Mouse (Mus musculus): ENCODE results near the gene Zfp827.

Gene Zfp827

GRCm38 (mm10) chr8:79027977-79028487 lies at the start of gene Zfp827:
Gene Zfp827, plus strand, starts transcription at chr8:79028437.
- DNase-seq (ENCODE audit: low read depth, low spot score), result no peak

DNA sequence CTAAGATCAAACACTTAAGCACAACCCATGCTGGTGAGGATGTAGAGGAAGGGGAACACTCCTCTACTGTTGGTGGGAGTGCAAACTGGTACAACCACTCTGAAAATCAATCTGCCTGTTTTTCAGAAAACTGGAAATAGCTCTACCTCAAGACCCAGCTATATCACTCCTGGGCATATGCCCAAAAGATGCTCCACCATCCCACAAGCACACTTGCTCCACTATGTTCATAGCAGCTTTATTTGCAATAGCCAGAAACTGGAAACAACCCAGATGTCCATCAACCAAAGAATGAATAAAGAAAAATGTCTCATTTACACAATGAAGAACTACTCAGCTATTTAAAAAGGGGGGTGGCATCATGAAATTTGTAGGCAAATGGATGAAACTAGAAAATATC lies 23.9 kb upstream of the Zfp827 start:
- DNase-seq (ENCODE audit: low read depth, low spot score), result peak; percentile 36

DNA sequence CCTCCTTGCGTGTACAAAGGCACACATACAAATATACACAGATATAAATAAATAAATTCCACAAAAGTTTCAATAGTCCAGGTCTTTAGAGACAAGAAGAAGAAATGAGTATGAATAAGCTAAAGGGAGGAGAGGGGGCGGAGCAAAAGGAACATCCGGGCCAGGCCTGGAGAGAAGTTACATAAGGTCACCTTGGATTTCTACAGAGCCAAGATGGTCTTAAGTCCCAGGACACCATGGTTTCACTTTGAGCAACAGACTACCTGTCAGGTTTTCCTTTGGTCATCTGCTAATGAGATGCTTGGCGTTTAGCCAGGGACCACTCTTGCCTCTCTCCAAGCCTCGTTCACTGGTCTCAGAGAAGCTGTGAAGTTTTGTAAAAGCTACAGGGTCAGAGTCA lies 13.2 kb upstream of the Zfp827 start:
- DNase-seq (ENCODE audit: low read depth, low spot score), result no peak

- no peak for DNase-seq (ENCODE audit: low read depth, low spot score)
Measured at GRCm38 (mm10) chr8:79016076-79016475, 12.2 kb upstream of the Zfp827 start.

DNA sequence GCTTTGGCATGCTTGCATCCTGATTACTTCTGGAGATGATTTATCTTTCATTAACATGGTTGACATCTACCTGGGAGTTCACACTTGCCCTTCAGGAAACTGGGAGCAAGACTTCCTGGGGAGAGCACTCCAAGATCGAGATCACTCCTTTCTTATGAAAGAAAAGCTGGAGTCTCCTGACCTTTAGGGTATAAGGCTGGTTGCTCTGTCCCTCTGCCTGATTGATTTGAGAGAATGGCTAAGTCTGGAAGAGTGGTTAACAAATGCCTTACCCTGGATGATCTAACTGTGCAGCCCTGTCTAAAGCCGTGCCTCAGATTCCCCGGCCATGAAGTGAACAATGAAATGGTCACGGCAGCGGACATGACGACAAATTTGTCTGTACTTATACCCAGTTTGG lies 11.7 kb upstream of the Zfp827 start:
- DNase-seq (ENCODE audit: low read depth, low spot score), result no peak

GRCm38 (mm10) chr8:79023922-79024321 lies 4.3 kb upstream of the Zfp827 start:
- DNase-seq (ENCODE audit: low read depth, low spot score), result no peak

DNA sequence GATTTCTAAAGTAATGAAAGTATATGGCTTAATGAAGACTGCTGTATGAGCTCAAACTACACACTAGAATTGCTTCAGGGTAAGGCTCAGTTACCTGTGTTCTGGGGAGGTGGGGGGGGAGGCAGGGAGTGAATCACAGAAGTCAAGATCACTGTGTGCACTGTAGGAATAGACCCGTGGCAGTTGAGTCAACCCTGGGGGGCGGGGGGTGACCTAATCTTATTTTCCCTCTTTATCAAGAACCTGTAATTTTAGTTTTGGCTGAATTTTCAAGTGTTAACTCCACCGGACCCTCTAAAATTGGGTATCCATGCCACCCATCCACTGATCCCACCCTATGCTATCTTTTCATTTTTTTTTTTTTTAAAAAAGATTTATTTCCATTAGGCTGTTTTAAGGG lies 918 bp upstream of the Zfp827 start:
- no peak for DNase-seq (ENCODE audit: low read depth, low spot score)

DNA sequence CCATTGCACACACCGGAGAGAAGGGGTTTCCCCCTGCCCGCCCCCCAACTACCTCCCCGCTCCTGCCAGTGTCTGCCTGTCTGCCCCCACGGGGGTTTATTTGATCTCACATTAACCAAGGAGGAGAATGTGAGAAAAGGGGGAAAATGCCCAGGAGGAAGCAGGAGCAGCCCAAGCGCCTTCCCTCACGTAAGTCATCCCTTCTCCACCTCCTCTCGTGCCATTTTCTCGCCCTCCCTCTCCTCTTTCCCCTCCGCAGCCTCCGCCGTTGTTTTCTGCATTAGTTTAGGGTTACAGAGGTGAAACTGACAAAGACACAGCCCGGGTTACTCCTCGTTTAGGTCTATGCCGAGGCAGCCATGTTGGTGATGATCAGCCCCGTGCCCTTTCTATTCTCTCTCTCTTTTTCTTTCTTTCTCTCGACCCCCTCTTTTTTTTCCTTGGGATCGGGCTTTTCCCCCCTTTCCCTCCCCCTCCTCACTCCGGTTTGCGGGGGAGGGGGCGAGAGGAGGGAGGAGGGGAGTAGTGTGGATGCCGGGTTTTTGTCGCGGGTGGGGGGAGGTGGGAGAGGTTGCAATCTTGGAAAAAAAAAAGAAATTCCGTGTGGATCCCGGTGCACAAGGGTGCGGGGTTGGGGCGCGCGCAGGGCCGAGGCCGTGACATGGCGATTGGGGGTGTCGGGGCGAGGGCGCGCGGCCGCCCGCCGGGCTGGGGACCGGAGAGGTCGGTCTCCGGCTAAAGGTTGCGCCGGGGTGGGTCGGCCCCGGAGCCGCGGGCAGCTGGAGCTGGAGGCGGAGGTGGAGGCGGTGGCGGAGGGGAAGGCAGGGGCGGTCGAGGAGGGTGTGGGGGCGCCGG lies 531 bp downstream of the Zfp827 start:
- DNase-seq (ENCODE audit: low read depth, low spot score), result no peak

DNA sequence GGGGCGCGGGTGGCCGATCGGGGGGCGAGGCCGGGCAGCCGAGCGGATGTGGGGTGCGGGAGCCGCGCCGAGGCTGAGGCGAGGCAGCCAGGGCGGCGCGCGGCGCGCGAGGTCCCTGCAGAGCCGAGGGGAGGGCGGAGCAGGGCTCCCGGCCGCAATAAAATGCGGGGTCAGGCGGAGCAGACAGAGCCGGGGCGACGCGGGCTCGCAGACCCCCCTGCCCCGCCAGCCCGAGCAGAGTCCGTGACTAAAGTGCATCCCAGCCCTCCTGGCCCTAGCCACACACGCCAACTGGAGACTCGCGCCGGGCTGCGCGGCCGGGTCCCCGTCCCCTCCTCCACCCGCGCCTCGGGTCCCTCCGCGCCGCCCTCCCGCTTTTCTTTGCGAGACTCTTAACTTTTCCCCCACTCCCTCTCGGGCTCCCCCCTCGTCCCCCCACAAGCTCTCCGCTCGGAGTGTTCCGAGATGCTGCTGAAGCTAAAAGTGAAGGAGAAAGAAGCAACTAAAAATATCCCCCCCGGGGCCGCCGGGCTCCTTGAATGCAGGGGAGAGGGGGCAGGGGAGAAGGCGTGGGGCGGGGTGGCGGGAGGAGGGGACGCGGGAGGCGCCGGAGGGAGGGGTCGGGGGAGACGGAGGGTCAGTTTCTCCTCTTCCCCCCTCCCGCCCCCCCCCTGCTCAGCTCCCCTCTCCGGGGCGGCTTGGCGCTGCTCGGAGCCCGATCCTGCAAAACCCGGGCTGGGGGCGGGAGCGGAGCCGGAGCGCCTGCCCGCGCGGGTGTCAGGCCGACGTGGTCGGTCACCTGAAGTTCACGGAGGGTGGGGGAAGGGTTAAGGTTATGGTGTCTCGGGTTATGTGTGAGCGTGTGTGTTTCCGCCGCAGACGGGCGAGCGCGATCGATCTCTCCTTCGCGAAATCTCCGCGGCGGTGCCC lies 1.4 kb downstream of the Zfp827 start:
- DNase-seq (ENCODE audit: low read depth, low spot score), result no peak

DNA sequence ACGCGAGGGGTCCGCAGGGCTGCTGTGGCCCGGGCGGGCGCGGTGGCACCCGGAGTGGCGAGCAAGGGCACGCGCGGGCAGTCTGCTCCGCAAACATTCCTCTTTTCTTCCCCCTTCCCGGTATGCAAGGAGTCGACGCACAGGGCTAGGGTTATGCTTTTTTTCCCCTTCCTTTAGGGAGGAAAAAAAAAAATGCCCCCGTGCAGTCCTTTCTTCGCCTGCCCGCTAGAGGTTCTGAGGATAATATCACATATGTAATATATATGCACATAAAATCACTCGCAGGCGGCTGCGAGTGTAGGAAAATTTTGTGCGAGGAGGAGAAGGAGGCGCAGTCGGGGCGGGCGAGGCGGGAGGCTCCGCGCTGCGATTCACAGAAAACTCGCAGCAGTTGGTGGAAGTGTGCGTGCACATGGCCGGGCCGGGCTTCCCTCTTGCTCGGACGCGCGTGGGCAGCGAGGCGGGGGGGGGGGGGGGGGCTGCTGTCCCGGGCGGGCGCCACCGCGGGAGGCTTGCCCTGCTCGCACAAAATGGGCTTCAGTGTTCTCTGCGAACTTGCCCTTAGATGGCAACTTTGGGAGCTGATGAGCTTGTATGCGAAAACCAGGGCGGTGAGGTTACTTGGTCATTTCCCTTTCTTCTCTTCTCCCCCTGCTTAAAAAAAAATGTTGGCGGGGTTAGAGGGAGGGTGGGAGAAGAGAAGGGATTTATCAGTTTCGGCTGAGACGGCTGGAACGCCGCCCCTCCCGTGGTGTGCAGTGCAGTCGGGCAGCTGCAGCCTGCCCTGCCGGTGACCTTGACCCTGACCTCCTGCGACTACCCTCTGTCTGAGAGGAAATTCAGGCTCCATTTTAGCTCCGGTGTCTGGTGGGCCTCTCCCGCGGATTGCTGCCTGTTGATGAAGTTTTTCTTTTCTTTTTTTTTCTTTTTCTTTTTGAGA lies 2.4 kb downstream of the Zfp827 start:
- DNase-seq (ENCODE audit: low read depth, low spot score), result no peak

- no peak for DNase-seq (ENCODE audit: low read depth, low spot score)
Measured at GRCm38 (mm10) chr8:79037532-79037931, 9.3 kb downstream of the Zfp827 start.

DNA sequence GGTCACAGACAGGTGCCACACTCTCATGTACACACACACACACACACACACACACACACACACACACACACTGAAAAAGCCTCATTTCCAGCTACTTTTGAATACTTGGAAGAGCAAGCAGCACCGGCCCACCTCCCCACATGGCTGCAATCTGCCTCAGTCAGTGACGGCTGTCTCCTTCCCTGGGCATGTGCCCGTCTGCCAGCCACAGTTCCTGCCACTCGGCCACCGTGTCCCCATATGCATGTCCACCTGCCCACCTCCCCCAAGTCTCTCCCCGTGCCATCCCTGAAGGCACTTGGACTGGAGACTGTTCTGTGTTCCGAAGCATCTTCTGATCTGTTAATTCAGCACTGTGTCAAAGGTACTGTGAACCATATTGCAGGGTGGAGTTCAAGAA lies 9.8 kb downstream of the Zfp827 start:
- DNase-seq (ENCODE audit: low read depth, low spot score), result no peak

- no peak for DNase-seq (ENCODE audit: low read depth, low spot score)
Measured at GRCm38 (mm10) chr8:79041429-79041828, 13.2 kb downstream of the Zfp827 start.

GRCm38 (mm10) chr8:79042252-79042651 lies 14.0 kb downstream of the Zfp827 start:
- no peak for DNase-seq (ENCODE audit: low read depth, low spot score)

DNA sequence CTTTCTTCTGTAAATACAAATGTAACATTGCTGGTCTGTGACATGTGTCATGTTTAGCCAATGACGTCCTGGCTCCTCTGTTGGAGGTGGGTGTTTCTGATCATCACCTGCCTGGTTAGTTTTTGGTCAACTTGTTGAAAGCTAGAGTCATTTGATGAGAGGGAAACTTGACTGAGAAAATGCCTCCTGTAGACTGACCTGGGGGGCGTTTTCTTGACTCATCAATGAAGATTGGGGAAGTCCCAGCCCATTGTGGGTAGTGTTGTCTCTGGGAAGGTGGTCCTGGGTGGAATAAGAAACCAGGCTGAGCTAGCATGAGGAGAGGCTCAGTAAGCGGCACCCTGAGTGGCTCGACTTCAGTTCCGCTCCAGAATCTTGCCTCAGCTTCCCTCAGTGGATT lies 16.4 kb downstream of the Zfp827 start:
- DNase-seq (ENCODE audit: low read depth, low spot score), result no peak

DNA sequence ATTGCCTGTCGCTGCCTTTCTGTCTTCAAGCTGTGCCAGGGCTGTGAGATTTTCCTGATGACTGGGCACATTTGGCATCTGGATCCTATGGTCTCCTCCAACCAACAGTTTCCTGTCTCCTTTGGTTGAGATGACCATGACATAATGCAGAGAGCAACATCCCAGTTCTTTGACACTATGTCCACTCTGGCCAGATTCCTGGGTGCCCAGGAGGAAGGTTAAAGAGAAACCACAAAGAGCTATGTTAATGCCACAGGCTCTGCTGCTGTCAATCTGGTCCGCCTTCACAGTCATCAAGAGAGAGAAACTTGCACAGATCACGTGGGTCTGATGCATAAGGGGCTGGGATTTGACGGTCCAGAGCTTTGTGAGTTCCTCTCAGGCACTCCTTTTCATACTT lies 18.4 kb downstream of the Zfp827 start:
- no peak for DNase-seq (ENCODE audit: low read depth, low spot score)

DNA sequence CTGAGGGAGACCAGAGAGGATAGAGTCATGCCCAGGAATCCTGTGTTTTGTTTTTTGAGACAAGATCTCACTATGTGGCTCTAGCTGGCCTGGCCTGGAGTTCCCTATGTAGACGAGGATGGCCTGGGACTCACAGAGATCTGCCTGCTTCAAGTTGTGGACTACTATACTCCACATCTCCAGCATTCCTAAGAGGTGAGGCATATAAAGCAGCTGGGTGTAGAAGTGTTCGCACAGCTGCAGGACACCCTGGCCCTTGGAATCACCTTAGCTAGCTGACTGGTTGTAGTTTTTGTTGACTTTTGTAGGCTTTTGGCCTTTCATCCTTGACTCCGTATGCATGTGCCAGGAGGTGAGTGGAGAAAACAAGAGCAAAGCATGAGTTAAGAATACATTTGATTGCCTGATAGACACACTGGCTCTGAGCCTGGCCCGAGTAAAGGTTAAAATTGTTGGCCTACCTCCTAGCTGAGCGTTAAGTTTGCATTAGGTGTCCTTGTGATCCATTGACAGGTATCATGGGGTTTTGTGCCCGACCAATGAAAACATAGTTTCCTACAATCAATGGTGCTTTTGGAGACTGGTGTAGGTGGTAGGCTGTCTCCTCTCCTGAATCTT lies 20.3 kb downstream of the Zfp827 start:
- no peak for DNase-seq (ENCODE audit: low read depth, low spot score)

GRCm38 (mm10) chr8:79054222-79054621 lies 26.0 kb downstream of the Zfp827 start:
- no peak for DNase-seq (ENCODE audit: low read depth, low spot score)

GRCm38 (mm10) chr8:79057179-79057578 lies 28.9 kb downstream of the Zfp827 start:
- no peak for DNase-seq (ENCODE audit: low read depth, low spot score)

DNA sequence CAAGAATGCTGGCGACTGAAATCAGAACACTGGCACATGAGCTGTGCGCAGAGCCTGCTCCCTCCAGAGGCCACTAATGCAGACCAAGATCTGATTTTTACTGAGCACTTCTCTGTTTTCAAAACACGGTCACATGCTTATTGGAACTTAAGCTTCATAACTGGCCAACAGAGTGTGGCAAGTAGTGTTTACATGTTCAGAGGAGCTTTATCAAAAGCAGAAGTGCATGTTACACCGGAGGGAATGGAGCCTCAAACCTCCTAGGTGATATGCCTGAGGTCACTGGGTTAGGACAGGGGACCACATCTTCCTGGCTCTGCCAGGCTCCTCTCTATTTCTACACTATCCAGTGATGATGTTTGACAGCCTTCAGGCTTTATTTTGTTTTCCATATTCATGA lies 31.1 kb downstream of the Zfp827 start:
- no peak for DNase-seq (ENCODE audit: low read depth, low spot score)
